Mouse (Mus musculus) liver, postnatal 0 days (tissue): ENCODE data around the gene Vamp5. TPM values are rescaled to one million over a fixed set of nuclear protein-coding genes. Genes with fewer than 3 reads are reported as not detected.
A peak's percentile ranks its signal among the peaks of the same experiment; 100 is the strongest.

ENCODE experiments used
- ATAC-seq: fragments of 200-750 bp; cut with Nextera tagmentation; 2 replicates; pipeline ENCODE4 v1.8.0; 2017; ENCODE audit warnings: mild to moderate bottlenecking, moderate library complexity
- DNase-seq: peaks from one replicate; pipeline ENCODE4 v3.0.0-alpha.2; 2016
- H3K27ac ChIP-seq: fragments of 300-500 bp; sonication (generic); 2 replicates; pipeline ENCODE4 v1.5.1; 2014; ENCODE audit warnings: antibody characterized with exemption, moderate library complexity, mild to moderate bottlenecking, low read depth
- H3K27me3 ChIP-seq: fragments of 300-500 bp; sonication (generic); 2 replicates; pipeline ENCODE4 v1.6.1; 2014; ENCODE audit warnings: low read length, control low read depth, mixed read lengths; ENCODE audit not compliant: insufficient read depth
- H3K36me3 ChIP-seq: fragments of 300-500 bp; sonication (generic); replicated peaks from 2 replicates; pipeline ENCODE4 v1.6.1; 2014; ENCODE audit warnings: mild to moderate bottlenecking, control low read depth, low read length, moderate library complexity, mixed read lengths; ENCODE audit not compliant: insufficient read depth
- H3K4me1 ChIP-seq: fragments of 300-500 bp; sonication (generic); 2 replicates; pipeline ENCODE4 v1.6.1; 2014; ENCODE audit warnings: antibody characterized with exemption, mild to moderate bottlenecking, control low read depth; ENCODE audit not compliant: insufficient read depth
- H3K4me2 ChIP-seq: fragments of 300-500 bp; sonication (generic); 2 replicates; pipeline ENCODE4 v1.6.1; 2014; ENCODE audit warnings: low read depth, mild to moderate bottlenecking, low read length, moderate library complexity, mixed read lengths
- H3K4me3 ChIP-seq: fragments of 300-500 bp; sonication (generic); 2 replicates; pipeline ENCODE4 v1.5.1; 2014; ENCODE audit warnings: low read depth, low read length
- H3K9ac ChIP-seq: fragments of 300-500 bp; sonication (generic); replicated peaks from 2 replicates; pipeline ENCODE4 v1.6.1; 2014; ENCODE audit warnings: mild to moderate bottlenecking, moderate library complexity
- H3K9me3 ChIP-seq: fragments of 300-500 bp; sonication (generic); 2 replicates; pipeline ENCODE4 v1.6.1; 2016; ENCODE audit warnings: mild to moderate bottlenecking, control low read depth, low read length, mixed read lengths
- CTCF ChIP-seq: sonication (generic); IDR thresholded peaks from 2 replicates; pipeline ENCODE4 v1.5.1; 2016; ENCODE audit warnings: antibody characterized with exemption, low read depth
- EP300 ChIP-seq: IDR thresholded peaks from 2 replicates; pipeline ENCODE4 v1.6.1; 2016; ENCODE audit warnings: antibody characterized with exemption, low read depth, mild to moderate bottlenecking
- WGBS: fragments of 180-500 bp; shearing (Covaris S2); extraction: QIAGEN DNeasy Blood & Tissue Kit; methylation state at CpG from one replicate; pipeline ENCODE4 v1.1.7; 2014; ENCODE audit not compliant: insufficient replicate concordance; 5-methylcytosine and 5-hydroxymethylcytosine counted together
- polyA plus RNA-seq: library from polyadenylated mRNA; unstranded; fragments of >200 nt; fragmentation: Nextera tagmentation; extraction: Ambion mirVana; gene quantifications from 2 replicates; pipeline ENCODE4 v1.2.1, GENCODE M21; 2015

Vamp5 gene
- polyA plus RNA-seq, 1 experiment from 2014 or later = 53.1 TPM

DNA sequence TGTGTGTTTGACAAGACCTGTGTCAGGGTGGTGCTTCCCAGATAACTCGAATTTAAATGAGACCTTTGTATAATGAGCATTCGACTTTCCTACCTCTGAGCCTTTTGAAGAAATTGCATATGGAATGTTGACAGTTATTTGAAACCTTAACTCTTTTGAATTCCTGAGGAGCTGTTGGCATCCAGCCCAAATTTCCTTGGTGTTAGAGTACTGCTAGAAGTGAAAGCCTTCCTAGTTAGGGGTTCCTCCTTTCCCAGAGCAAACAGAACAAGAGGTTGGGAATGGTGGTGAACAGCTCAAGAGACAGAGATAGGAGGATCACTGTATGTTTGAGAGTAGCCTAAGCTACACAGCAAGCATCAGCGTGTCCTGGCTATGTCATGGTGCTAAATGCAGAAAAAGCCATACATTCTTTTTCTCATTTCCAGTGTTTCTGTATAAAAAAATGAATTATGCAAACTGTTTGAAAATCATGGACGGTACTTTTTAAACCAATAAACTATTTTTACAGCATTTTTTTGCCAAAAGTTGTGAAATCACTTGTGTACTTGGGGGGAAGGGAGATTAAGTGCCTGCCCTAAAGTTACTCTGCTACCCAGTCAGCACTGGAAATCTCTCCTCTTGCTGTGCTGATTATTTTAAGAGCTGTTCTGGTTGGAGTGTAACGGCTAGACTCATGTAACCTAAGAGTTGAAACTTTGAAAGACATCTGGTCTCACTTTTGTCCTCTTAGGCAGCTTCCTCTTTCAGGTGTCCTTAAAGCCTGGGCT lies 27.4 kb downstream of the Vamp5 start:
- Histone ChIP-seq H3K9ac (no peak overlapping the region), H3K27me3 (peaks cover 7% of the 10 kb centered on the region), H3K4me1 (peaks cover 66% of the 10 kb centered on the region), H3K27ac (peak overlapping the region; percentile 68), H3K36me3 (peaks cover 38% of the 10 kb centered on the region), H3K4me3 (no peak overlapping the region), H3K4me2 (peak overlapping the region; percentile 22; the same call in 1 of the 2 replicates), H3K9me3 (no peaks in the 10 kb centered on the region)
- TF ChIP-seq EP300 = 0 out of 2 replicates have a peak, but pooled peaks have one; percentile 7
- TF ChIP-seq CTCF = no peak
- 52% methylated on average over 5 of the region's 5 CpGs for WGBS
- ATAC-seq (no peak), DNase-seq (no peak)

DNA sequence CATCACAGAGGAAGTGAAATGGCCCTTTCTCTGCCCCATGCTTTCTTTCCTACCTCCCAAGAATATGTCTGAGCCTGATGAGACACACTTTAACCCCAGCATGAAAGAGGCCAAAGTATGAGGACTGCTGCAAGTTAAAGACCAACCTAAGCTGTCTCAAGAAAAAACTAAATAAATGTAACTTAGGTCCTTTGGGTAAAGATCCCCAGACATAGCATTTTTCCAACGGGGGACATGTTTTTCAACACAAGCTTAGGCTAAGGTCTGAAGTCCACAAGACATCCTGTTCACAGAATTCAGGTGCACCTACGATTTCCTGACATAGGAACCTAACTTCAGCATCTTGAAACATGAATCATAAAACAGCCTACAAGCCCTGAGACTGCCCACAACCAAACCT lies 30.1 kb downstream of the Vamp5 start:
- Histone ChIP-seq H3K9me3 (no peaks in the 10 kb centered on the region), H3K36me3 (peaks cover 24% of the 10 kb centered on the region), H3K27ac (no peak overlapping the region), H3K27me3 (no peaks in the 10 kb centered on the region; the same call in 1 of the 2 replicates), H3K4me2 (no peak overlapping the region), H3K4me3 (no peak overlapping the region), H3K4me1 (peaks cover 68% of the 10 kb centered on the region), H3K9ac (no peak overlapping the region)
- TF ChIP-seq CTCF = no peak
- no peak for TF ChIP-seq EP300
- no peak for DNase-seq
- ATAC-seq = no peak
- WGBS = 82% methylated on average over 2 of the region's 2 CpGs

DNA sequence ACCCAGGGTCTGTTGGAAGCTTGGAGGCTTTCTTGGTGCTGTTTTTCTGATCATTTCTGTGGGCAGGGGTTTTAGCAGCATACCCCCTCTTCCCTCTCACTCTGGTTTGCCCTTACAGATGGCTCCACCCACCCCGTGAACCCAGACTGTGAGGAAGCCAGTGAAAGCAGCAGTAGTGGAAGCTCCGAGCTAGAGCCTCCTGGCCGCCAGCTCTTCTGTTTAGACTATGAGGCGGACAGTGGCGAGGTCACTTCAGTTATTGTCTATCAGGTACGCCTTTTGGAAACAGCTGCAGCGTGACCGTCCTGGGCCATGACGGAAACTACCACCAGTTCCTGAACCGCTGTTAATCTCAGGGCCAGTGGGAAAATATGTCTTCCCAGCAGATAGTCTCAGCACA lies 31.9 kb downstream of the Vamp5 start:
- peak overlapping the region; percentile 74; the same call in 1 of the 2 replicates for H3K9ac ChIP-seq
- peaks cover 67% of the 10 kb centered on the region for H3K4me1 ChIP-seq
- WGBS = 53% methylated on average over 10 of the region's 10 CpGs
- no peaks in the 10 kb centered on the region for H3K27me3 ChIP-seq
- ATAC-seq (no peak), DNase-seq (no peak)
- peak overlapping the region; percentile 53 for H3K4me3 ChIP-seq
- peaks cover 24% of the 10 kb centered on the region for H3K36me3 ChIP-seq
- TF ChIP-seq EP300 = no peak
- no peak for TF ChIP-seq CTCF
- H3K9me3 ChIP-seq = no peaks in the 10 kb centered on the region
- H3K27ac ChIP-seq = peak overlapping the region; percentile 81
- peak overlapping the region; percentile 78 for H3K4me2 ChIP-seq

DNA sequence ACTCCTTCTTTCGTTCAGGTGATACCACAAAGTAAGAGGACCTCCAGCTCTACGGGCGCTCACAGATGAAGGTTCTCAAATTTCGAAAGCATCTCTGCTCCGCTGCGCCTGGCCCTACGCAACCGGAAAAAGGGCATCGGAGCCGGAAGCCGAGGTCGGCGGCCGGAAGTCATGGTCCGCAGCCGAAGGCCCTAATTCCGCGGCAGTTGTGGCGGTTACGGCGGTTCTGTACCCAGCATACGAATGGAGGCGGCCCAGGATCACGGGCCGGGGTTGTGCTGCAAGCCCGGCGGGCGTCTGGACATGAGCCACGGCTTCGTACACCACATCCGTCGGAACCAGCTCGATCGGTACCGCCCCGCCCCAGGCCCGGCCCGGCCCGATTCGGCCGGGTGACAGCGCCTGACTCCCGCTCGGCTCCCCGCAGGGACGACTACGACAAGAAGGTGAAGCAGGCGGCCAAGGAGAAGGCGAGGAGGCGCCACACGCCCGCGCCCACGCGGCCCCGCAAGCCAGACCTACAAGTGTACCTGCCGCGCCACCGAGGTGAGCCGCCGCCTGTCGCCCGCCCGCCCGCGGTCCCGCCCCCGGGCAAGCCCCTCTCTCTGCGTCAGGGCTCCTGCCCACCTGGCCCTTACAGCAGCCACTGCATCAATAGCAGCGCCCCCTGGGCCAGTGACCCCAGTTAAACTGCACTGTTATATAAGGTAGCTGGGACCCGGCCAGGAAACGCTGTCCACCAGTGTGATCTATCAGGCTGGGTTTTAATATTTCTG lies 32.9 kb downstream of the Vamp5 start, which contains the start of gene 0610030E20Rik:
Gene 0610030E20Rik (plus strand): TSS at position 152 of the 776 bp plus-strand sequence.
- peak; percentile 74 for ATAC-seq
- H3K4me1 ChIP-seq = peaks cover 64% of the 10 kb centered on the region
- TF ChIP-seq CTCF (peak; percentile 53), EP300 (peak; percentile 59; the same call in 1 of the 2 replicates)
- no peaks in the 10 kb centered on the region for H3K27me3 ChIP-seq
- H3K27ac ChIP-seq = peak within 1 kb of the TSS; percentile 88
- H3K4me3 ChIP-seq = peak within 1 kb of the TSS; percentile 53
- peaks cover 28% of the 10 kb centered on the region for H3K36me3 ChIP-seq
- H3K4me2 ChIP-seq = peak within 1 kb of the TSS; percentile 78
- H3K9ac ChIP-seq = peak within 1 kb of the TSS; percentile 74
- no peaks in the 10 kb centered on the region for H3K9me3 ChIP-seq
- WGBS = under 1% methylated on average over 69 of the region's 72 CpGs
- peak; percentile 83 for DNase-seq

DNA sequence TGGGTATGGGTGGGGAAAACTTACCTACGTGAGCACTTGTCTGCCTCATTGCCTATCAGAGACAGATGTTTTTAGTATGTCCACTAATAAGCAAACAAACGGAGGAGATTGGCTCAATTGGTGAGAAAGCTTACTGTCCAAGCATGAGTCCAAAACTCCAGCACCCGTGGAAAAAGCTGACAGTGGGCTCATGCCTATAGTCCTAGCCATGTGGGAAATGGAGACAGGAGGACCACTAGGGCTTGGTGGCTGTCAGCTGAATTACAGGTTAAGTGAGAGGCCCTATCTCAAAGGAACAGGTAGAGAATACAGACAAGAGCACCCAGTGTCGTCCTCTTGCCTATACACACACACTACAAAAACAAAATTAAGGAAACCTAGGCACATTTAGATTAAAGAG lies 34.0 kb downstream of the Vamp5 start:
- no peak overlapping the region for H3K4me3 ChIP-seq
- WGBS = 80% methylated on average over 4 of the region's 4 CpGs
- H3K4me2 ChIP-seq = peak overlapping the region; percentile 78
- TF ChIP-seq CTCF = peak; percentile 24; the same call in 1 of the 2 replicates
- no peak for TF ChIP-seq EP300
- no peak overlapping the region for H3K9ac ChIP-seq
- ATAC-seq (no peak), DNase-seq (no peak)
- H3K36me3 ChIP-seq = peaks cover 34% of the 10 kb centered on the region
- H3K27me3 ChIP-seq = no peaks in the 10 kb centered on the region
- no peaks in the 10 kb centered on the region for H3K9me3 ChIP-seq
- peaks cover 58% of the 10 kb centered on the region for H3K4me1 ChIP-seq
- H3K27ac ChIP-seq = peak overlapping the region; percentile 88; the same call in 1 of the 2 replicates

DNA sequence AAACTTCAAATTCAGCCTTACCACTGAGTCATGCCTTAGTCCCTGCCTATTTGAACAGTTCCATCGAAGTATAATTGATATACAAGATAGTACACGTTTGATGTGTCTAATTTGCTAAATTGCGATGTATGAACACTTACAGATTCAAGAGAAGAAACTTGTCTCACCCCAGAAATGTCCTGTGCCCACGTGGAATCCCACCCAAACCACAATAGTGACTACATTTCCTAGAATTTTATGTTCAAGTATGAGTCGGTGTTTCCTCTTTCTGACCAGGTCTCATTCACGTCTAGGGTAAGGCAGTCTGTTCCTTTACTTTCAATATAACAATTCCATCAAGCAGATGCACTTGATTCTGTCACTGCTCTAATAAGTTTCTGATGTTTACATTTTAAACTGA lies 34.6 kb downstream of the Vamp5 start:
- Histone ChIP-seq H3K4me3 (peak overlapping the region; percentile 89), H3K9me3 (no peaks in the 10 kb centered on the region), H3K27ac (peak overlapping the region; percentile 88), H3K4me2 (peak overlapping the region; percentile 95), H3K27me3 (no peaks in the 10 kb centered on the region), H3K4me1 (peaks cover 54% of the 10 kb centered on the region), H3K9ac (peak overlapping the region; percentile 95), H3K36me3 (peaks cover 31% of the 10 kb centered on the region)
- no peak for ATAC-seq
- TF ChIP-seq CTCF (no peak), EP300 (no peak)
- no peak for DNase-seq
- 14% methylated on average over 6 of the region's 6 CpGs for whole genome bisulfite sequencing
